Mouse (Mus musculus) kidney, adult 9 months (tissue): ENCODE measurements at regions not wholly inside any gene's neighbourhood (a gene's known extent, or its start where the extent isn't known, plus 50 kb on each side); places are given as distances from the start of the nearest gene placed in this dataset.

Experiments used
- DNase-seq: peaks from one replicate; pipeline ENCODE4 v3.0.0; 2022

DNA sequence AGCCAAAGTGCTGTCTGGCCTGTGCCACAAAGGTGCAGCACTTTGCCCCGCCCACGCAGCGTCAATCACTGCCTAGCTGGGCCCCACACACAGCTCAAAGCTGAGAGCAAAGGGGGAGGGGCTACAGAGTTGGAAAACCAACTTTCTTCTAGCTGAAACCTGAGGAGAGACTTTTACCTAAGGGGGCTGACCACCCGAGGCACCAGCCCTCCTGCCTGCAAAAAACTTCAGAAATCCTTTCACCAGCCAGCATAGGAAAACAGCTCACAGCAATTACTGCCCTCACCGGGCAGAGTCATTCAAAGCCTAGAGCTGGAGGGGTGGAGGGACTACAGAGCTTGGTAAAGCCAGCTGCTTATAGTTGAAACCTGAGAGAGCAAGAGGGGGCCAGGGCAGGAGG is 74.6 kb upstream of the Pabpc5 start:
- DNase-seq = peak; percentile 40
